Mouse (Mus musculus): Measurements from ENCODE around the gene Phc1.

Phc1 gene

GRCm38 (mm10) chr6:122339047-122339647 is 1.2 kb downstream of the Phc1 start:
- peak; percentile 70 for DNase-seq (ENCODE audit: low spot score)

- no peak for DNase-seq (ENCODE audit: low spot score)
Measured at GRCm38 (mm10) chr6:122337546-122337945, 2.8 kb downstream of the Phc1 start.

DNA sequence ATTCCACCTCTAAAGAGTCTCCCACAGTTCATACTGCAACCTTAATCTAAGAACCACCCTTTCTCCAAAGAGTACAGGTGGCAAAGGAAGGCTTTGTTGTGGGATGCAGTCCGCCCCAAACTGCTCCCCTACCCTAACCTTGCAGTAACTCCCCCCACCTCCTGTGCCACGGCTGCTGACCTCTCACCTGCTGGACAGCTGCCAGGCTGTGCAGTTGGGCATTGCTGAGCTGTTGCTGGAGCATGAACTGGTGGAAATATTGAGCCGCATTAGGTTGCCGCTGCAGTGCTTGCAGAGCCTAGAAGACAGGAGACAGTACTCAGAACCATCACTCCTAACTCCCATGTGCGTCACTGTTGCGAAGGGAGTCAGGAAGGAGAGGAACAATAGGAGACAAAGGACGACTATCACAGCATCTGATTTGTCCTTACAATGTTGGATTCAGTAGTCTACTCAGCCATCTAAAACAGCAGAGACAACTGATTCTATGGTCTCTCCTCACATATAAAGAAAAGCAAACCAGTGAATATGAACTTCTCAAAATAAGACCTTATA is 5.5 kb downstream of the Phc1 start:
- no peak for DNase-seq (ENCODE audit: low spot score)

DNA sequence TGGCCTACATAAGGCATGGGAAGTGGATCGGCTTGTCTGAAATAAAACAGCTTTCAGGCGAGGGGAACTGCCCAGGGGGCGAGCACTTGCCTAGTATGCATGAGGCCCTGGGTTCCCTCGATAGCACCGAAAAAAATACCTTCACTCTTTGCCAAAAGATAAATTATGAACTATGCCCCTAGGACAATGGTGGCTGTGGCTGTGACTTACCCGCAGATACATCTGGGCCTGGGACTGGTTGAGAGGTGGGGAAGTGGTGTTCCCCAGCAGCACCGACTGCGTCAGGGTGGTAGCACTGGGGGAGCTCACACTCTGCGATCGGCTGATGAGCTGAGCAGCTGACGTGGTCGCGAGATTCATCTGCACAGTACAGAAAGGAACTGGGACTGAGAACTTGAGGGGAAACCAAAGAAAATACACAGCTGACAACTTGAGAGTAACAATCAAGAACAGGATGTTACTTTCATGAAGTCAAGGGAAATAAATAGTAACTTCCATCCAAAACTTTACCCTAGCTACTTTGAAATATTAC is 7.2 kb downstream of the Phc1 start:
- DNase-seq (ENCODE audit: low spot score), result no peak

GRCm38 (mm10) chr6:122325361-122325975 is 14.9 kb downstream of the Phc1 start:
- DNase-seq (ENCODE audit: low spot score), result no peak

DNA sequence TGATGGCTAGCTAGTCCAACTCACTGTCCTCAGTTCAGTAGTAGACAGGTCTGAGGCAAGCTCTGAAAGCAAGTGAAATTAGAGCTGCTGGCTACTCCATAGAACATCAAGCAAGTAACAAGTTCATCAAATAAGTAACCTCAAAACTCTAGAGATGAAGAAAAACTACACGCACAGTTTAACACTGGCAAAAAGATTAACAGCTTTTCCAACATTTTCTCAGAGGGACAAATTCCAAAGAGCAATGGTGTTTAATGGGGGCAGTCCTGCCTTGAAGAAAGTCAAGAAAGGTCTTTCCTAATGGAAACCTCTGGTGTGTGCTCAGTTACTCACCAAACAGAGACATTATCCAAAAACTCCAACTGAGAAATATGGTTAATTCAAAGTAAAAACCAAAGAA is 21.6 kb downstream of the Phc1 start:
- DNase-seq (ENCODE audit: low spot score), result no peak

- DNase-seq (ENCODE audit: low spot score), result no peak
Measured at GRCm38 (mm10) chr6:122310187-122310820, 30.1 kb downstream of the Phc1 start.

GRCm38 (mm10) chr6:122309446-122309960 is 30.9 kb downstream of the Phc1 start:
- no peak for DNase-seq (ENCODE audit: low spot score)

DNA sequence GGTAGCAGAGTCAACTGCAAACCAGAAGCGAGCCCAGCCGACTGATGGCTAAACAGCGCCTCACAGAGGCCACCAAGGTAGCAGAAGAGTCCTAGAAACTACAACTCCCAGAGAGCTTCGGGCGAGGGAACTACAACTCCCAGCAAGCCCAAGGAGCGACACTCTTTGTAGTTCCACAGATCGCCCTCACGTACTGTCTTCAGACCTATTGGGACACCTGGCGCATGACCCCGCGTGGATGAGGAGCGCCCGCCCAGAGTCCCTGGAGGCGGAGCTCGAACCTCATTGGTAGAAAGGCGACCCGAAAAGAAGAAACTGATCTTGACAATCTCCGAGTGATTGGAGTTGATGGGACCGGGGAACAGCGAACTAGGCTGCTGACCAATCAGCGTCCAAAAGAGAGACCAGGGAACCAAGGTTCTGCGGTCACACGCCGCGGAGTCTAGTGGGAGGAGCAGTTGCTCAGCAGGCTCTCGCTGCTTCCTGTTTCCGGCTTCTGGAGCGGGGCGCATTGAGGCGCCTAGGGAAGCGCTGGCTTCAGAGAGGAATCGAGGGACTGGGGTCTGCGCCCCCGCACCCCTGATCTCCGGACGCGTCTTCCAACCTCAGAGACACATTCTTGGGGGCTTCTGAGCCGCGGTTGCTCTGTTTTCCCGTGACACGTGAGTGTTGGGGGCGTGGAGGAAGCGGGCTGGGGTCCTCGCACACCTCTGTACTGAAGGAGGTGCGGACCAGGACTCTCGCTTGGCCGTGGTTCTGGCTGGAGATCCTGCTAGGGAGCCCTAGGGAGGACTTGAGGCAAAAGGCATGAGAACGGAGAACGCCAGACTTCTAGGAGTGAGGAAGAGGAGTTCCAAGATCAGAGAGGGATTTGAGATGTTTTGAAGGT is 31.6 kb downstream of the Phc1 start, which contains the start of gene M6pr:
Gene M6pr (plus strand): TSS at position 216 of the 889 bp plus-strand sequence.
- DNase-seq (ENCODE audit: low spot score), result peak; percentile 90

DNA sequence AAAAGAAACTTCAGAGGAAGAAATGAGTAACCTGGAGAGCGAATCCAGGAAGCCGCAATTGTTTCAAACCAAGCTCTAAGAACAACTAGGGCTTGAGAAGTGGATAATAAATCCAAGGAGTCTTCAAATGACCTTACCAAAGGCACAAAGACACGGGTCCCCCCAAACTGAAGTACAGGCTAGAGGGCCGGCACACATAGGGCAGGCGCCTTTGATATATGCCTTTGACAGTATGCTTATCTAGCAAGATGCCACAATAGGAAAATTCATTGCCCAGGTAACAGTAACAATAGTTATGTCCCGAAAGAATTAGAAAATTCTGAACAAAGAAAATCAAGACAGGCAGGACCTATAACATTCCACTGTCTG is 32.2 kb downstream of the Phc1 start:
- no peak for DNase-seq (ENCODE audit: low spot score)

GRCm38 (mm10) chr6:122306707-122307106 is 33.7 kb downstream of the Phc1 start:
- no peak for DNase-seq (ENCODE audit: low spot score)

- no peak for DNase-seq (ENCODE audit: low spot score)
Measured at GRCm38 (mm10) chr6:122304790-122305555, 35.4 kb downstream of the Phc1 start.

DNA sequence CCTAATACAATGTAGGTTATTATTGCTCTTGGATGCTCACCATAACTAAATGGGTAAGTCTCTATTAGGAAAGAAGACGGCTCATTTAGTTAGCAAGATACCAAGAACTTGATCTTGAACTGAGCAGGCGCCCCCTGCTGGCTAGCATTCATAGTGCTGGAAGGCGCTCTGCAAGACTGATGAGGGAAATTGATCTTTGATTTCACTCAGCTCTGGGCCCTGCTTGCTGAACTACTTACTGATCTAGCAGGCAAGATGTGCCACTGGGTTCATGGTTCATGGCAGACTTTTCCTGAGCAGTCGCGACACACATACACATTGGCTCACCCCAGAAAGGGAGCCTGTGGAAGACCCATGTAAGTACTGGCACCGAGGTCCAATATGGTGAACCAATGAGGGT is 36.0 kb downstream of the Phc1 start:
- peak; percentile 76 for DNase-seq (ENCODE audit: low spot score)

DNA sequence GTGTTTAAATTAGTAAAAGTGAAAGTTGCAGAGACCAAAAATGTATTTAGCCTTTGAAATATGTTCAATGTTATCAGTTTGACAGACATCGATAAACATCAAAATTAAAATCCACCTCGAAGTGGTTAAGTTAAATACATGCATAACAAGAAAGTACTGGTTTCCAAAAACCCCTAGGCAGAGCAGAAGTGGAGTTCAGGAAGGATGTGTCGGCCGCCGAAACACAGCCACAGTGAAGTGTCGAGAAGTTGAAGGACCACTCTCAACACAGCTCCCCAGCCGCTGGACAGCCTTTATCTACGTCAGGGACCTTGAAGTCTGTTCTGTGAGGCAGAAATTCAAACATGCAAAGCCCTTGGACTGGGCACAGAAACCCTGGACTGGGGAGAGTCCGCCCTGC is 36.8 kb downstream of the Phc1 start:
- peak; percentile 36 for DNase-seq (ENCODE audit: low spot score)

- no peak for DNase-seq (ENCODE audit: low spot score)
Measured at GRCm38 (mm10) chr6:122302661-122303060, 37.7 kb downstream of the Phc1 start.

DNA sequence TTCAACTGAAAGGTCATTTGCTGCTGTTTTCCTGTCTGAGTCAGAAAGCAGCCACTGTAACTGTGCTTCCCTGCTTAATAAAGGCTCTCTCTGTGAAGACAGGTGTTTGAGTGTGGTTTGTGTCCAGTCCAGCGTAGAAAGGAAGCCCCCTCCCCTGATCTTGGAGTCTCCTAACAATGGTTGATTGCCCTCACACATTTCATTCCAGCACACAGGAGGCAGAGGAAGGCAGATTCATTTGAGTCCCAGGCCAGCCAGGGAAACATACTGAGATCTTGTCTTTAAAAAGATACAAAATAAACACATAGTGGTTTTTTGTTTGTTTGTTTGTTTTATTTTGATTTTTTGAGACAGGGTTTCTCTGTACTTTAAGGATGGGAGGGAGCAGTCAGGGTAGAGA is 38.2 kb downstream of the Phc1 start:
- DNase-seq (ENCODE audit: low spot score), result no peak

DNA sequence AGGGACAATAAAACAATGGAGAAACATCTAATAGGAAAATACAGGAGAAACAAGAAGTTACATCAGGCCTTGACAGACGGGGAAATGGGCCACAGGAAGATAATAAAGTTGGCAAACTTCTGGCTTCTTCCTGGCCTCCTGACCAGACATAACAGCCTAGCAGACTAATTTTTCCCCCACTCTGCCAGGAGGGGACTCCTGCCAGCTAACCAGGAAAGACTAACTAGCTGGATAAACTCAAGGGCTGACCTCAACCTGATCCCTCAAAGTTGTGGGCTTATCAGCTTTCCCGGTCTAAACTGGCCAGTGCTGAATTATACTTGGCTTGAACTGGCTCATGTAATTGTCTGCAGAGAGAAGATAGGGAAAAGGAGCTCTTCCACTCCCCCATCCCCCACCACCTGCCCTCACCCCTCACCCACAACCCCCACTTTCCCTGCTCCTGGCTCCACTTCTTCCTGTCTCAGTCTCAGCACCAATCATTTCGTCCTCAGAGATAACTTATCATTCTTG is 40.7 kb downstream of the Phc1 start:
- DNase-seq (ENCODE audit: low spot score), result no peak

GRCm38 (mm10) chr6:122298223-122298609 is 42.1 kb downstream of the Phc1 start:
- DNase-seq (ENCODE audit: low spot score), result no peak

DNA sequence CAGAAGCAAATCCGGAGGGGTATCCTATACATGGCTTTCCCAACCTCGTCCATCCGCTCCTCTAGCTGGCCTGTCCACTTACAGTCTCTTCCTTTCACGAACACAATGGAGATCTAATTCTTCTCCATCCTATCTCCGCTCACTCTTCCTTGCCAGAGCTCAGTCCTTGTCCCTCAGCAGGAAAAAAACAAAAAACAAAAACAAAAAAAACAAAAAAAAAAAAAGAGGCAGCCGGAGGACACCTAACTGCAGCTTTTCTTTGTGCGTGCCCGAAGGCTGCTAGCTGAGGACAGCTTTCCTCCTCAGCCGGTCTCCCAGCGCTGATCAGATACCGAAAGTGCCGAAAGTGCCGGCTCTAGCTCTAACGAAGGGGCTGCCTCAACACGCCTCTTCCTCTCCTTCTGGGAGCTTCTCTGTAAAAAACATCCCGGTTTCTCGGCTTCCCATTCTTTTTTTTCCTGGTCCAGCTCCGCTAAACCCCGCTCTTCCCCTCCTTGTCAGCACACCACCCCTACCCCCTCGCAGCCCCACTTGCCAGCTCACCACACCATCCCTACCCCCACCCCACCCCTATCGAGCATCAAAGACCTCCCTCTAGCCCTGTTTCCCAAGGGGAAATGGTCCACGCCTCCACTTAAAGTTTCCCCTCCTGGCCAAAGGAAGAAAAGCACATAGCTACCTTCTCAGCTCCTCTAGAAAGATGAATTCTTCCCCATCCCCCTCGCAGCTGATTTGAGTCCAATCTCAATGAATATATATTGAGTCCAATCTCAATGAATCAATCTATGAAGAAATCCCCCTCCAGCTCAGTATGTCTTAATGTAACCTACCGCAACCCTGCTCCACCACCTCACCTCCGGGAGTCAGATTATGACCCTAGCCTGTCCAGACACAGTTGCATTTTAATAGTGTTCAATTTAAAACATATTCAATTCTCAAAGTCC is 42.8 kb downstream of the Phc1 start:
- DNase-seq (ENCODE audit: low spot score), result peak; percentile 22

DNA sequence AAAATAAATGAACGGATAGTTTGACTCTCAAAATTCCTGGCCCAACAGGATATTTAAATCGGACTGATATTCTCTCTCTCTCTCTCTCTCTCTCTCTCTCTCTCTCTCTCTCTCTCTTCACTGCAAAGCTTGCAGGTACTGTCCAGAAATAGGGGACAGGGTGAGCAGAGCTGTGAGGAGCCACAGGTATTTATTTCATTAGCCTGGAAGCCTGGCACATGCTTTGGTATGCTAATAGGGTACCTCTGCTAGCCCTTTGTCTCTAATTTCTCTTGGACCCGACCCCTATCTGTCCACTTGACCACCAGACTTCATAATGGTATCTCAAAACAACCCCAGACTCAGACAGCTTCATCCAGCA is 43.5 kb downstream of the Phc1 start:
- no peak for DNase-seq (ENCODE audit: low spot score)
